Mouse (Mus musculus) large intestine, adult 2 months (tissue): ENCODE measurements around the gene Rusc1. TPM values are rescaled to one million over a fixed set of nuclear protein-coding genes. Genes with fewer than 3 reads are reported as not detected.

Source experiments
- DNase-seq: peaks from one replicate; pipeline ENCODE4 v3.0.0-alpha.2; 2012; ENCODE audit warnings: low read depth, low spot score
- WGBS: fragments of 180-500 bp; shearing (Covaris S2); methylation state at CpG from one replicate; pipeline ENCODE4 v1.1.7; 2018; 5-methylcytosine and 5-hydroxymethylcytosine counted together
- polyA plus RNA-seq: library from polyadenylated mRNA; depleted of rRNA; stranded (reverse); fragments of >200 nt; gene quantifications from 2 replicates; pipeline ENCODE4 v1.2.3, GENCODE M21; 2012; rRNA removed

Rusc1 gene
- polyA plus RNA-seq: 43.8 and 48.1 TPM in 2 replicates

DNA sequence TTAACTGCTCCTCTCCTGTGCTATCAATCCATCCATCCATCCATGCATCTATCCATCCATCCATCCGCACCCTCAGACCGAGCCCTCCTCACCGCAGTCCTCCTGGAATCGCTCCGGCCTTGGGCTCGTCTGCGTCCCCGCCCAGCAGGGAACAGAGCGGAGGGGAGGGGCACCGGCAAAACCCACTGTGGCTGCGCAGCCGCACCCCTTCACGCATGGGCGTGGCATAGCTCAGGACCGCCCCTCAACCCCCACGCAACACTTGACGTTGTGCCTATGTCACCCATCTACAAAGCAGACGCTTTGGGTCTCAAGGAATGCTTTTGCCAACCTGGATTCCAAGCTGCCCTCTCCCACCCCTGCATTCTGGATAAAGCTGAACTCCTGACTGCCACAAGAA lies at the start of gene Rusc1:
Gene Rusc1, minus strand, starts transcription at position 137 of the 400 bp plus-strand sequence.
- DNase-seq: no peak
- WGBS: 5% methylated on average over 18 of the region's 18 CpGs

GRCm38 (mm10) chr3:89136365-89136764 lies 43.3 kb upstream of the Rusc1 start:
- peak; percentile 77 for DNase-seq
- WGBS: 8% methylated on average over 9 of the region's 9 CpGs

DNA sequence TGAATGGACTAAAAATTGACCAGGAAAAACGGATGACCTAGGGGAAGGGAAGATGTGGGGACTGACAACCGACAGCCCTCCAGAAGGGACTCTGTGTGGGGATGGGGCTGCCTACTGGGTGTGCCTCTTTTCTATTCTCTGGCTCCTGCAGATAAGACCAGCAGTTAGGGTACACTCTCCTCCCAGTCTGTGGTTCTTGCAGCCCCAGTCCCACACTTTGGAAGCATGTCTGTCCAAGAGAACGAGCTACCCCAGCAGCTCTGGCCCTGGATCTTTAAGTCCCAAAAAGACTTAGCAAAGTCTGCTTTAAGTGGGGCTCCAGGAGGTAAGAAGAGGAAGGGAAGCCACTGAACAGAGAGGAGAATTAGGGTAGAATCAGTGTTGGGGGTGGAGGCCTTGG lies 42.8 kb upstream of the Rusc1 start, which contains the start of gene Pklr:
Gene Pklr, plus strand, starts transcription at position 185 of the 400 bp plus-strand sequence.
- whole genome bisulfite sequencing: 37% methylated on average over 3 of the region's 3 CpGs
- DNase-seq: no peak

DNA sequence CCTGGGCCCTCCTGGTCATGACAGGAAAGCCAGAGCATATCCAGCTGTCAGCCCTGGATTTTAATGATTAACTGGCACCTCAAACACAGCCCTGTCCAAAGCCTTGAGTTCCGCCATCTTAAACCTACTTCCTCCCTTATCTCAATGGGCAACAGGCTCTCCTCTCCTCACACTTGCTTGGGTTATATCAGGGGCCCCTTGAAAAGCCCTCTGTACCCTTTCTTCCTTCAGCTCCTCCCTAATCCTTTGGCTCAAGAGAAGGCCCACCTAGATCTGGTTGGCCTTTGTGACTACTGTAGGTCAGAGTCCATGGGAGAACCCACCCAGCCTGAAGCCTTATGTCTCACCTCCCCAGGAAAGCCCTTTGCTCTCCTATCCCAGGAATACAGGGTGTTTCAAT lies 40.6 kb upstream of the Rusc1 start:
- no peak for DNase-seq
- WGBS: 25% methylated on average over 1 of the region's 1 CpGs

GRCm38 (mm10) chr3:89133063-89133450 lies 39.9 kb upstream of the Rusc1 start:
- WGBS: 77% methylated on average over 7 of the region's 7 CpGs
- DNase-seq: no peak

DNA sequence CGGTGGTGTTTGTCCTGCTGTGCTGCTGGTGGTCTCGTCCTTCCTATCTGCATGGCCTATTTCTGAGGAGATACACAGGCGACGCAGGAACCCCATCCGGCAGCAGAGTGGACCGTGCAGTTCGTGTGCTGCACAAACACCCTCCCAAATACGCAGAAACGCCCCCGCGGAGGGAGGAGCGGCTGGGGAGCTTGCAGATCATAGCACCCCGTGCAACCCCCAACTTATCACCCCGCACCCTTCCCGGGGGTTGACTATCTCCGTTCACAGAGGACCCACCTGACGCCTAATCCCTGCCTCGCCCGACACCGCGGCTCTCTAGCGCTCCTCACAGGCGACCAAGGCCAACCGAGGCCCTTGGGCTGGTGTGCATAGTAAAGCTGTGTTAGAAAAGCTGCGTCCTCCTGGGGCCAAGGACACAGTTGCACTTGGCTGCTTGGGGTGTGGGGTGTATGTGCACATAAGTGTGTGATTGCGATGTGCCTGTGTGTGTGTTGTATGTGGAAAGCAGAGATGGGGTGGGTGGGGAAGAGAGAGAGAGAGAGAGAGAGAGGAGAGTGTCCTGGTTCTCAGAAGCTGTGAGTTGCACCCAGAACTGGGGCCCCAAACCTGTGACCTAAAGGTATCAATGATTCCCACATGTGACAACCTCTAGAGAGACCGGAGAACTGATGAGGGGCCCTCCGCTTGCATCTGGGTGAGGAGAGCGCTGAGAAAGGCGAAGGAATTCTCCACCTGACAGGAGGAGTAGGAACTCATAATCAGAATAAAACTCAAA lies 39.4 kb upstream of the Rusc1 start:
- 30% methylated on average over 30 of the region's 30 CpGs for WGBS
- no peak for DNase-seq

DNA sequence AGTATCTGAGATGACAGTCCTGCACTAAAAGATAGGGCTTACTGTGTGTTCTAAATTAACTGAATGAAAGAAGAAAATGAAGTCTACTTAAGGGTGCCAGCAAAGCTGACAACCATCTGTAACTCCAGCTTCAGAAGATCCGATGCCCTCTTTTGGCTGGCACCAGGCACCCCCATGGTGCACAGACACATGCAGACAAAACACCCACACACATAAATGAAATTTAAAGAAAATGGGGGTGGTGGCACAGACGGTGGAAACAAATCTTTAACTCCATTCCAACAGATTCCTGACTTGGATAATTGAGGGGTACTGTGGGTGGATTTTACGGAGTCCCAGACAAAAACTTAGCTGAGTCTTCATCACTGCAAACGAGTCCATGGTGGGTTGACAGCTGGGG lies 38.7 kb upstream of the Rusc1 start:
- no peak for DNase-seq
- 59% methylated on average over 4 of the region's 4 CpGs for WGBS

- 84% methylated on average over 3 of the region's 3 CpGs for WGBS
- DNase-seq: no peak
Measured at GRCm38 (mm10) chr3:89129908-89130307, 36.8 kb upstream of the Rusc1 start.

- no peak for DNase-seq
- WGBS: 91% methylated on average over 3 of the region's 3 CpGs
Measured at GRCm38 (mm10) chr3:89125981-89126380, 32.9 kb upstream of the Rusc1 start.

- WGBS: 59% methylated on average over 3 of the region's 3 CpGs
Measured at GRCm38 (mm10) chr3:89124241-89124640, 31.1 kb upstream of the Rusc1 start.

DNA sequence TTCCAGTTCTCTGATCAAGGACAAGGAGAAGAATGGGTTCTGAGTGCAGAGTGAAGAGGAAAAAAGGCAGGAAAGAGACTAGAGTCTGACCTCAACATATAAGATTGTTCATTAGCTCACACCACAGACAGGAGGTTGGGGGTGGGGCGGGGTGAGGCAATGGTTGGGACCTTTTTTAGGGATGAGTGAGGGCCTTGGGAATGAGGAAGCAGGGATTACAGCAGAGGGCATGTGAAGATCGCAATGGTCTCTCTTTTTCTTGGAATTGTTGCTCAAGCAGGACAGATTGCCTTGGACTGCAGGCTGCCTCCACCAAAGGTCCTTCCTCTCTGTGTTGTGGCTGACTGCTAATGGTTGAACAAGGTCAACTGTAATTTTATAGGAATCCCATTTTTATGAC lies 30.2 kb upstream of the Rusc1 start:
- no peak for DNase-seq
- WGBS: 47% methylated on average over 2 of the region's 2 CpGs

More at GRCm38 (mm10) chr3:89124241-89124640, 31.1 kb upstream of the Rusc1 start:
- no peak for DNase-seq

- no peak for DNase-seq
- 6% methylated on average over 2 of the region's 2 CpGs for WGBS
Measured at GRCm38 (mm10) chr3:89115522-89115921, 22.4 kb upstream of the Rusc1 start.

- DNase-seq: no peak
- 78% methylated on average over 4 of the region's 4 CpGs for WGBS
Measured at GRCm38 (mm10) chr3:89113058-89113457, 19.9 kb upstream of the Rusc1 start.

- 33% methylated on average over 1 of the region's 1 CpGs for WGBS
- no peak for DNase-seq
Measured at GRCm38 (mm10) chr3:89108146-89108545, 15.0 kb upstream of the Rusc1 start.

DNA sequence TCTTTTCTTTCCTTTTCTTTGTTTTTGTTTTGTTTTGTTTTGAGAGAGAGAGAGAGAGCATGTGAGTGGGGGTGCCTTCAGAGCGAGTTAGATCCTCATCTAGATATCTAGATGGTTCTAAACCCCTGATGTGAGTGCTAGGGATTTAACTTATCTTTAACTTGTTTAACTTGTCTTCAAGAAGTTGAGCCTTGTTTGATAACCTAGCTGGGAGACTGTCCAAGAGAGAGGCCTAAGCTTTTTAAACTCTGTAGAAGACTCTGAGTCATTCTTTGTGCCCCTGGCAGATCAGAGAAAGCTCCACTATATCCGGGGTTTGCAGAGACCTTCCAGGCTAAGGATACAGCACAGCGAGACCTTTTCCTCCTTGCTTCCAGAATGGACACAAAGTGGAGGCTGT lies 14.4 kb upstream of the Rusc1 start:
- WGBS: 50% methylated on average over 3 of the region's 3 CpGs
- DNase-seq: no peak

GRCm38 (mm10) chr3:89106881-89107280 lies 13.8 kb upstream of the Rusc1 start:
- DNase-seq: no peak

- 30% methylated on average over 4 of the region's 4 CpGs for WGBS
- no peak for DNase-seq
Measured at GRCm38 (mm10) chr3:89103291-89103595, 10.1 kb upstream of the Rusc1 start.

GRCm38 (mm10) chr3:89102495-89103290 lies 9.6 kb upstream of the Rusc1 start:
- 49% methylated on average over 12 of the region's 12 CpGs for WGBS
- DNase-seq: no peak

DNA sequence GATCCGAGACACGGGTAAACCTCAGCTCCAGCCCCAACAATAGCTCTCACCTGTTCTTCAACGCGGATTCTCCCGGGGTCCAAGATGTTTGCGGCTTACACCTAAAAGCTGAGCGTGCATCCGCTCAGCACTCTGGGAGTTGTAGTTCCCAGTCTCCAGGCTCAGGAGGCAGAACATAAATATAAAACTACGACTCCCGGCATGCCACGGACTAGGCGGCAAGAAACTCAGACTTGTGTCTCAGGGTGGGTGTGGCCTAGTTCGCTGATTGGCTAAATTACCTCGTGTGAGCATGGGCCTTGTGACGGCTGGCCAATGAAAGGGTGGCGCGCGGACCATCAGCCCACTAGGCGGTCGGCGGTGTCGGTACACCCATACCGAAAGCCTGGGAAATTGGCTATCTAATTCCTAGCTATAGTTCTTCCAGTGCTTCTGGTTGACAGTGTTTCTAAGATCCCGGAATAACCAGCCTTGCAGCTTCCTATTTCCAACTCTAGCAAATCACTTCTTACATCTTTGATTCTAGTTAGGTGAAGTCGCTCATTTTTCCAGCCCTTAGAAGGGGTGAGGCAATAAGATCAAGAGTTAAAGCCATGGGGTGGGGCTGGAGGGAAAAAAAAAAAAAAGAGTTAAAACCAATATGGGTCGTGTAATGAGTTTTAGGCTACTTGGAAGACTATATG lies 8.8 kb upstream of the Rusc1 start, which contains the start of gene Fdps:
Gene Fdps, minus strand, starts transcription at position 148 of the 683 bp plus-strand sequence.
- peak; percentile 99 for DNase-seq
- WGBS: under 1% methylated on average over 26 of the region's 26 CpGs

- under 1% methylated on average over 19 of the region's 19 CpGs for WGBS
- no peak for DNase-seq
Measured at GRCm38 (mm10) chr3:89101459-89101811, 8.3 kb upstream of the Rusc1 start.
